Mouse (Mus musculus): ENCODE results near the gene Arl15.

DNA sequence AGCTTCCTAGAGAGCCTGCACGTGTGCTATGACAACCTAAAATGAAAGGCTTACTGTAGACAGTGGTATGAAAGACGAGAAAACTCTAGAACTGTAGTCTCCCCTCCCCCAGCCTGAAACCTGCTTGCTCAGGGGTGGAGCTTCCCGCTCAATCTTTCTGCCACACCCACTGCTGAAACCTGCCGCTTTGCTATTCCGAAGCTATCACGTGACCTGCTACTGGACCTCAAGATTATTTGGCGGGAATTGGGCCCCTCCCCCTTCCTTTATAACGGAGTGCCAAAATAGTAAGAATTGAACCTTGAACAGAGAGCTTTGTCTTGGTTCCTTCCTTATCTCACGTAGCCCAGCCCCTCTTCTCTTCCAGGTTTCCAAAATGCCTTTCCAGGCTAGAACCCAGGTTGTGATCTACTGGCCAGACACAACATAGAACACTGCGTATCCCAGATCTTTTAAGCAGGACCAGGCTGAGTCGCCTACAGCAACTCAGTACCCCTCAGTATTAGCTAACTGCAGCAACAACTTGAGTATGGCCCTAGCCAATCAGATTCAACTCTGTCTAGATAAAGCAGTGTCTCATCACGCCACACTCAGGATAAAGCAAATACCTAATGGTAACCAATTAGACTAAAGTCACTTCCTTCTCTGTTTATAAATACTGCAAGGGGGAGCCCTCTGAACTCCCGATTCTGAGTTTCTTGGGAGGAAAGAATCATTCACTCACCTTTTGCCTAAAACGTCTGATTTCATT, 31.4 kb upstream of the Arl15 start:
- no peak for TF ChIP-seq CTCF (IDR thresholded peaks at IDR 0.05; ENCODE audit: low read depth)
- TF ChIP-seq EP300 (IDR thresholded peaks at IDR 0.05; ENCODE audit: low read depth): no peak
